Mouse (Mus musculus) testis, adult 2 months (tissue): ENCODE results near the gene Smim7.

Source experiments
- CTCF ChIP-seq: fragments of 200-500 bp; IDR thresholded peaks from 2 replicates; pipeline ENCODE4 v1.5.1; 2012; ENCODE audit warnings: low read depth, mild to moderate bottlenecking, inconsistent platforms, low read length, moderate library complexity; ENCODE audit not compliant: control insufficient read depth, insufficient read depth, insufficient replicate concordance
- POLR2A ChIP-seq: fragments of 200-500 bp; IDR thresholded peaks from 2 replicates; pipeline ENCODE4 v1.6.1; 2012; ENCODE audit warnings: low read depth, mild to moderate bottlenecking, inconsistent platforms, low read length, moderate library complexity; ENCODE audit not compliant: control insufficient read depth

GRCm38 (mm10) chr8:72561111-72561689, 9.7 kb downstream of the Smim7 start:
- no peak for TF ChIP-seq POLR2A
- TF ChIP-seq CTCF = no peak
